Mouse (Mus musculus): Measurements from ENCODE around the gene Abcg1. TPM values are rescaled to one million over a fixed set of nuclear protein-coding genes. Genes with fewer than 3 reads are reported as not detected.

Gene Abcg1
- polyA plus RNA-seq, 1 experiment, result not detected

DNA sequence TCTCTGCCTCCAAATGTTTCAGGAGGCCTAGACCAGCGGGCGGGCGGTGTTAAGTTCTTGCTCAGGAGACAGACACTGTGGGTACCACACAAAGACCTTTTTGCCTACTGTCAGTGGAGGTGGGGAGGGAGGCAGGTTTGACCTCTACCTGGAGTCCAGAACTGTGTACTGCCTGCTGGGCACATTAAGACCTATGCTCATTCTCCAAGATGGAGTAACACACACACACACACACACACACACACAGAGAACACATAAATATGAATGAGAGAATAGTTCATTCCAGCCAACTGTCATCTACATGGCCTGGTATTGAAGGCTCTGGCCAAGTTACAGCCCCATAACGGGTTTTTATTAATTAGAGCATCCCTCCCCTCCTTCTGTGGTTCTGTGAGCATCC is 15.4 kb downstream of the Abcg1 start:
- TF ChIP-seq CTCF (IDR thresholded peaks at IDR 0.05; ENCODE audit: insufficient read depth, low read depth, low read length) (no peak), POLR2A (IDR thresholded peaks at IDR 0.05; ENCODE audit: insufficient read depth, low read depth, low read length) (no peak)
- H3K27ac ChIP-seq (ENCODE audit: insufficient read depth, low read depth, low read length), result peak overlapping the region; percentile 85
- whole genome bisulfite sequencing, result 50% methylated on average over 4 of the region's 4 CpGs
- H3K4me1 ChIP-seq (ENCODE audit: control insufficient read depth, insufficient read depth, low read length), result peaks cover 51% of the 10 kb centered on the region
- H3K4me3 ChIP-seq (ENCODE audit: insufficient read depth, low read depth, low read length), result peak overlapping the region; percentile 11

DNA sequence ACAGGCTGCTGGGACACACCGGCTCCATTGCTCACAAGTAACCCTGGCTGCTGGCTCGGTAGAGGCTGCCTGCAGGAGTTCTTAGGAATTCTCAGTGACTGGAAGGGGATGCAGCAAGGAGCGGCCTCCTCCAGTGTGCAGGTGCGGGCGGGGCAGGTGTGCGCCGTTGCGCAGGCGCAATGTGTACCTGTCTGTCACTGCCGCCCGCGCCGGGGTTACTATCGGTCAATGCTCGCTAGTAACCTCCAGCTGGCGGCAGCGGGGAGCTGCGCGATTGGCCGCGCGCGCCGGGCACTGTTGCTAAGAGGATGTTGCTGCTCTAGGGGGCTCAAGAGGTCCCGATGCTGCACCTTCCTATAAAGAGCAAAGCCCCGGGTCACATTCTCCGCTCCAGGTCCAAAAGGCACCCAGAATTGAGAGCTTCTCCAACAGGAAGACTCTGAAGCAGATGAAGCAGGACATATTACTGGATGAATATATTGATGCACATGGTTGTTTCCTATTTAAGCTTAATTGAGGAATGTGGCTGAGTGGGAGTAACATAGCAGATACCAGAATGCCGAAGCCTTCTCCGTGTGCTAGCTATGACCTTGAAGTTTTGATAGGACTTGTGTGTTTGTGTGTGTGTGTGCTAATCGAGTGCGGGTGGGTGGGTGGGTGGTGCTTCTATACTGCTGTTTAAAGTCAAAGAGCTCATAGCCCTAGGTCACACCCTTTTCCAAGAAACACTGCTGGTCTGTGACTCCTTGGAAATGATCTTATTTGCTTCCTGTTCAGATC is 16.0 kb downstream of the Abcg1 start:
- H3K4me1 ChIP-seq (ENCODE audit: control insufficient read depth, insufficient read depth, low read length), result peaks cover 51% of the 10 kb centered on the region
- no peak for TF ChIP-seq CTCF (IDR thresholded peaks at IDR 0.05; ENCODE audit: insufficient read depth, low read depth, low read length)
- no peak for TF ChIP-seq POLR2A (IDR thresholded peaks at IDR 0.05; ENCODE audit: insufficient read depth, low read depth, low read length)
- H3K4me3 ChIP-seq (ENCODE audit: insufficient read depth, low read depth, low read length), result peak overlapping the region; percentile 11
- 2% methylated on average over 31 of the region's 31 CpGs for WGBS
- H3K27ac ChIP-seq (ENCODE audit: insufficient read depth, low read depth, low read length), result peak overlapping the region; percentile 85

DNA sequence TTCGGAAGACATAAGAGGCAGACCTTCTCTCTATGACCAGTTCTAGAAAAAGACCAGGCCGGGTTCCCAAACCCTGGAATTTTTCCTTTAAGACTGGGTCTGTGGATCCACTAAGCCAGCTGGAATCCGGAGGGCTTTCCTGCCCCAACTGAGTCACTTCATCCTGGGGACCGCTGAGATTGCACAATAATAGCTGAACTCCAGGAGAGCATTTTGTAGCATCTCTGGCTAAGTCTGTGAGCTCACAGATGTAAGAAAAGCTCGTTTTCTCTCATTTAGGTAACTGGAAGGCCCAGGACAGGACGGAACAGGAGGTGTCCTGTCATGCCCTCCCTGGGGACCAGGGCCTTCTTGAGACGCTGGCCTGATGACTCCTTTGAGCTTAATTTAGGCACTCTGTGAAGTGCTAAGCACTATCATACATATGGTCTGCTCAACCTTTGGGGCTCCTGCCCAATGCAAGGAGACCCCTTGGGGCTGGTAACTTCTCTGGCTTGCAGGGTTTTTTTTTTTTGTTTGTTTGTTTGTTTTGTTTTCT is 16.6 kb downstream of the Abcg1 start:
- Histone ChIP-seq H3K4me3 (ENCODE audit: insufficient read depth, low read depth, low read length) (no peak overlapping the region), H3K27ac (ENCODE audit: insufficient read depth, low read depth, low read length) (peak overlapping the region; percentile 81), H3K4me1 (ENCODE audit: control insufficient read depth, insufficient read depth, low read length) (peaks cover 56% of the 10 kb centered on the region)
- TF ChIP-seq POLR2A (IDR thresholded peaks at IDR 0.05; ENCODE audit: insufficient read depth, low read depth, low read length) (no peak), CTCF (IDR thresholded peaks at IDR 0.05; ENCODE audit: insufficient read depth, low read depth, low read length) (no peak)
- whole genome bisulfite sequencing, result 20% methylated on average over 7 of the region's 7 CpGs

DNA sequence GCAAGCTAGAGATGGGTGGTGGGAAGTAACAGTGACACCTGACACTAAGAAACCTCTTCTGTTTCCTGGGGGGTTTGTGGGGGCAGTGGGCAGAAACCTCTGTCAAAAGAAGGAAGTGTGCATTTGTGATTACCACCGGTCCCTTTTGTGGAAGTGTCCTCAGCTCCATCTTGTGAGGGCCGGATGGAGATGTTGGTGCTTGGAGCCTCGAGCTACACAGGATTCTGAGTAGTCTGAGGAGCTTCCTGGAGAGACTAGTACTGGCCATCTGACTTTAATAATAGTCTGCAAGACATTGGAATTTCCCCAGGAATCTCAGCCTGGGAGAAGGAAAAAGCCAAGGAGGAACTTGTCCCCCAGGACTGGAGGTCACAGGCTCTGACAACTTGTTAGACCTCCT is 17.2 kb downstream of the Abcg1 start:
- WGBS, result 64% methylated on average over 3 of the region's 3 CpGs
- H3K4me3 ChIP-seq (ENCODE audit: insufficient read depth, low read depth, low read length), result no peak overlapping the region
- TF ChIP-seq POLR2A (IDR thresholded peaks at IDR 0.05; ENCODE audit: insufficient read depth, low read depth, low read length), result no peak
- TF ChIP-seq CTCF (IDR thresholded peaks at IDR 0.05; ENCODE audit: insufficient read depth, low read depth, low read length), result no peak
- peaks cover 57% of the 10 kb centered on the region for H3K4me1 ChIP-seq (ENCODE audit: control insufficient read depth, insufficient read depth, low read length)
- peak overlapping the region; percentile 81 for H3K27ac ChIP-seq (ENCODE audit: insufficient read depth, low read depth, low read length)

DNA sequence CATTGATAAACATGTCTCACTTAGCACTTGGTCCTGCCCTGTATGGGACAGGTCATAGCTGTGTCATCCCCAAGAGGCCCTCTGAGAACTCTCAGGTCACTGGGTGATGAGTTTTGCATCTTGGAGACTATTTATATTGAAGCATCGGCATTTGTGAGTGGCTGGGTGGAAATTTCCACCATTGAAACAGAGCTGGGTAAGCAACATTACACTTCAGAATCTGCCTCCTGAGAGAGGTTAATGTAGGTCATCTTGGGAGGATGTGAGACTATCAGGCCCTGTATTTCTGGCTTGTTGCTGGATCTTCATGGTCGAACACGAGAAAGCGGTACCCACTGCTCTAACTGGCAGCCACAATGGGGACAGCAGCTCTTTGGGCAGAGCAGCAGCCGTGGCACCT is 18.0 kb downstream of the Abcg1 start:
- peaks cover 64% of the 10 kb centered on the region for H3K4me1 ChIP-seq (ENCODE audit: control insufficient read depth, insufficient read depth, low read length)
- H3K4me3 ChIP-seq (ENCODE audit: insufficient read depth, low read depth, low read length), result no peak overlapping the region
- 79% methylated on average over 5 of the region's 5 CpGs for WGBS
- H3K27ac ChIP-seq (ENCODE audit: insufficient read depth, low read depth, low read length), result peak overlapping the region; percentile 81; the same call in 1 of the 2 replicates
- no peak for TF ChIP-seq POLR2A (IDR thresholded peaks at IDR 0.05; ENCODE audit: insufficient read depth, low read depth, low read length)
- TF ChIP-seq CTCF (IDR thresholded peaks at IDR 0.05; ENCODE audit: insufficient read depth, low read depth, low read length), result no peak

DNA sequence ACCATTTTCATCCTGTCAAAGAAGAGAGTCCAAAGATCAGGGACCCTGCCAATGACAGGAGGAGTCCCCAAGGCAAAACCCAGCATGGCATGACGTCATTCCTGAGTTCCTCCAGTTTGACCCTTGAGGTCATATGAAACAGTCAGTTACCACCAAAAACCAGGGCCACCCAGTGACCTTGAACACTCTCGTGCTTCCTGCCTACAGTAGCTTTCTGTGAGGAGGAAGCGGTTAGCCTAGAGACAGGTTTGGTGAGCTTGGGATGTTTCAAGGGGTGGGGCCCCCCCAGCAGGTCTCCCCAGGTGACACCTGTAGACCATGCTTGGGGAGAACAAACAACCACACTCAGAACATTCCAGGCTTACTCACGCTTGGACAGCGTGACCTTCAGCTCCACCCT is 20.1 kb downstream of the Abcg1 start:
- no peak for TF ChIP-seq POLR2A (IDR thresholded peaks at IDR 0.05; ENCODE audit: insufficient read depth, low read depth, low read length)
- no peak for TF ChIP-seq CTCF (IDR thresholded peaks at IDR 0.05; ENCODE audit: insufficient read depth, low read depth, low read length)
- no peak overlapping the region for H3K4me3 ChIP-seq (ENCODE audit: insufficient read depth, low read depth, low read length)
- H3K27ac ChIP-seq (ENCODE audit: insufficient read depth, low read depth, low read length), result no peak overlapping the region
- H3K4me1 ChIP-seq (ENCODE audit: control insufficient read depth, insufficient read depth, low read length), result peaks cover 53% of the 10 kb centered on the region
- 83% methylated on average over 5 of the region's 5 CpGs for WGBS

DNA sequence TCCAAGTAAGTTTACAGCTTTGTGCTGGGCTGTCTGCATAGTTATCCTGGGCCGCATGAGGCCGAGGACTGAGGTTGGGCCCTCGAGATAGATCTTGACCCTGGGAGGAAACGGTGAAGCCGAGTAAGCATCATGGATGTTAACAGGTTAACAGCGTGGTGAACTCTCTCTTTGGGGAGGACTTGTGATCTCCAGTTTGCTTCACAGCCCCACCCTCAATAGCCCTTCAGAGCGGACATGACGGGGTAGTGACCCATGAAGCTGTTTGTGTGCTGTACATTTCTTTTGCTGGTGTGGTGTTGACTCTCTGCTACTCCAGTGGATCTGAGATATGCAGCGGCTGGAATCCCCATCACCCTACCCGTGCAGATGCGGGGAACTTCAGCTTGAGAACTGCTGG is 21.1 kb downstream of the Abcg1 start:
- Histone ChIP-seq H3K27ac (ENCODE audit: insufficient read depth, low read depth, low read length) (no peak overlapping the region), H3K4me3 (ENCODE audit: insufficient read depth, low read depth, low read length) (no peak overlapping the region), H3K4me1 (ENCODE audit: control insufficient read depth, insufficient read depth, low read length) (peaks cover 44% of the 10 kb centered on the region)
- WGBS, result 88% methylated on average over 11 of the region's 11 CpGs
- TF ChIP-seq CTCF (IDR thresholded peaks at IDR 0.05; ENCODE audit: insufficient read depth, low read depth, low read length) (no peak), POLR2A (IDR thresholded peaks at IDR 0.05; ENCODE audit: insufficient read depth, low read depth, low read length) (no peak)

DNA sequence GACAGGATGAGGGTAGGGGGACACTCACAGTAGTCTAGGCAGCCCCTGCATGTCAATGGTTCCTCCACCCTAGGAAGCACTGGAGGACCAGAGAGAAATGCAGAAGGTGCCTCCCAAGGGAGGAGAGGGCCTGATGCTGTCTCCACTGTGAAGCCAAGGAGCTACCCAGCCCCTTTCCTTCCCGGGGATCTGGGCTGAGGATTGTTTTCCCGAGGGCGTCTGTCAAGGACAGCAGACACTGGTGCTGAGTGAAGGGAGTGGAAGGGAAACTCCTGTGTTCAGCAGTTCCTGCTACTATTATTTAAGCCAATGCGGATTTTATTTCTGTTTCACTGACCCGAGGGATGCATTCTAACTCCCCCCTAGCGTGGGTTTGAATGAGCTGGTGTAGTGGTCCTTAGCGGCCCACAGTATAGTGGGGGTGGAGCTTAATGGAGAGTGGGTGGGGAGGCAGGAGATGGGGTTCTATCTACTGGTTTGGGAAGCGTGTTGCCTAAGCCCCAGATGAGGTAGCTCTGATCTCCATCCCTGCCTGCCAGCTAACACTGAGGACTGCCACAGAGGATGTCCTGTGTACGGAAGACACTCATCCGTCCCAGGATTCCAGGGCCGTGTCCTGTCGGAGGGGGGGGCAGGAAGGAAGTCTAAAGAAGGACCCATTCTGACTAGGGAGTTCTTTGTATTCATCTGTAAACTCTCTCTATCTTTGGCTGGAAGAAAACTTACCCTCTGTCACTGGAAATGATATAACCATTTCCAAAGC is 21.8 kb downstream of the Abcg1 start:
- no peak overlapping the region for H3K4me3 ChIP-seq (ENCODE audit: insufficient read depth, low read depth, low read length)
- TF ChIP-seq CTCF (IDR thresholded peaks at IDR 0.05; ENCODE audit: insufficient read depth, low read depth, low read length) (no peak), POLR2A (IDR thresholded peaks at IDR 0.05; ENCODE audit: insufficient read depth, low read depth, low read length) (no peak)
- WGBS, result 53% methylated on average over 12 of the region's 12 CpGs
- no peak overlapping the region for H3K27ac ChIP-seq (ENCODE audit: insufficient read depth, low read depth, low read length)
- peaks cover 40% of the 10 kb centered on the region for H3K4me1 ChIP-seq (ENCODE audit: control insufficient read depth, insufficient read depth, low read length)

All from olfactory bulb, adult 2 months (tissue).